Mouse (Mus musculus) bone marrow macrophage, adult 2 months (primary cell): Measurements from ENCODE around the gene Qpctl.

Experiments used
- CTCF ChIP-seq: IDR thresholded peaks from 2 replicates; pipeline ENCODE4 v1.5.1; 2012; ENCODE audit warnings: low read depth, mild to moderate bottlenecking, low read length, moderate library complexity
- POLR2A ChIP-seq: IDR thresholded peaks from 2 replicates; pipeline ENCODE4 v1.6.1; 2012; ENCODE audit warnings: mild to moderate bottlenecking, low read depth, low read length, borderline replicate concordance

GRCm38 (mm10) chr7:19148875-19149541 is at the start of gene Qpctl:
- TF ChIP-seq CTCF (no peak), POLR2A (no peak)
